Mouse (Mus musculus) heart, adult 11 months (tissue): Measurements from ENCODE around the gene Jdp2.

Experiments
- DNase-seq: peaks from one replicate; pipeline ENCODE4 v3.0.0; 2022

Gene Jdp2

DNA sequence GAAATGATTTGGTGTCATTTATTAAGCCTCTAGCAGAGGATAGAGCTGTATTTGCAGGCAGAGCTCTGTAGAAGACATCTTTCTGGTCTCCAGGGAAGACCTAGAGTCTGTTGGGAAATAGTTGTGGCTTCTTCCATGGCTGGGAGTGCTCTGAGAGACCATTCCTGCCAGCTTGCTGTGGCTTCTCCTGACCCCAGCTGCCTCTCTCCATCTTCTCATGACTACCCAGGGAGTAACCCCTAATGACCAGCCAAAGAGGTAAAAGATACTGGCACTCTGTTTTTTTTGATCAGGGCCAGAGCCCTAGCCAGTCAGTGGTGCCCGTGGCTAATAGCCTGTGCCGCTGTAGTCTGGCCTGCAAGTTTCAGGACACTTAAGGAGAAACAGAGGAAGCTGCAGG, 3.3 kb downstream of the Jdp2 start:
- no peak for DNase-seq

GRCm38 (mm10) chr12:85602811-85603210, 4.0 kb downstream of the Jdp2 start:
- DNase-seq, result no peak

DNA sequence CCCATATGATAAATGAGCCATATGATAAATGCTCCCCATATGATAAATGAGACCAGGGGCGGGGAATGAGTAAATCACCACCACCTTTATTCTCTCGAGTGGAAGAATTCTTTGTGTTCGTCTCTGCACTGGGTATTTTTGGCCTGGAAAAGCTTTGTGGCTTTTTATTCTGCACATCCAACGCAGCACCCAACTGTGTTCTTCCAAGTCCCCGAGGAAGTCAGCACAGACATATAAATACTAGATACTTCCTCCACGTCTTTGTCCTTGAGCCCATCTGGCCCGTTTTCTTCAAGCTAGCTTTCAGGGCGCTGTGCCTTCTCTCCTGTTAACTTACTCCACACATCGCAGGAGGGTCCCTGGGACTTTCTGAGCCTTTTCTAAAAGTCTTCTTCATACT, 4.9 kb downstream of the Jdp2 start:
- DNase-seq, result no peak

DNA sequence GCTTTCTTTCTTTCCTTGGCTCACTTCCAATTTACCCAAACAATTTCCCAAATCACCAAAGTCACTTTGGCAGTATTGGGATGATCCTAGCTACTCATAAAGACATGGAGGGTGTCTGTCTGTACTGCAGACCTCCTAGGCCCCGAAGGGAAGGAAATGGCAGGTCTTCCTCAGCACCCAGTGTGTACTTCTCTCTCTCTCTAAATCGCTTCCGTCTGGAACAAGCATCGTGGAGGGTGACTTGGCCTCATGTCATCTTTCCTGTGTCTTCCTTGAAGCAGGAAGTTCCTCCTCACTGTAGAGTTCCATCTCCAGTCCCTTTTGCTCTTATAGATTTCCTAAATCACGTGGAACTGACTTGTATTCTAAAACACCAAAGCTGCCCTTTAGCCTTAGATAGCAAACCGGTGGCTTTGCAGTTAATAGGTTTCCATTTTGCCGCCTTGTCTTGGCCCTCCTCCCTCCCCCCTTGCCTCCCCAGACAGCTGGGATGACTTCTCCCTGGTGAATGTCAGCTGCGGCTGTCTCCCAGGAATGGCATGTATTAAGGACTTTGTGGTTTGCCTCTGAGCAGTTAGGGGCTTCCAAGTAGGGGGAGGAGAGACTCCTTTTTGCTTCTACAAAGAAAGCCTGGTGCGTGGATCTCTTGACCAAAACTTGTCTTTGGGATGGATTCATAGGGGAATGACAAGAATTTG, 5.6 kb downstream of the Jdp2 start:
- peak; percentile 93 for DNase-seq

DNA sequence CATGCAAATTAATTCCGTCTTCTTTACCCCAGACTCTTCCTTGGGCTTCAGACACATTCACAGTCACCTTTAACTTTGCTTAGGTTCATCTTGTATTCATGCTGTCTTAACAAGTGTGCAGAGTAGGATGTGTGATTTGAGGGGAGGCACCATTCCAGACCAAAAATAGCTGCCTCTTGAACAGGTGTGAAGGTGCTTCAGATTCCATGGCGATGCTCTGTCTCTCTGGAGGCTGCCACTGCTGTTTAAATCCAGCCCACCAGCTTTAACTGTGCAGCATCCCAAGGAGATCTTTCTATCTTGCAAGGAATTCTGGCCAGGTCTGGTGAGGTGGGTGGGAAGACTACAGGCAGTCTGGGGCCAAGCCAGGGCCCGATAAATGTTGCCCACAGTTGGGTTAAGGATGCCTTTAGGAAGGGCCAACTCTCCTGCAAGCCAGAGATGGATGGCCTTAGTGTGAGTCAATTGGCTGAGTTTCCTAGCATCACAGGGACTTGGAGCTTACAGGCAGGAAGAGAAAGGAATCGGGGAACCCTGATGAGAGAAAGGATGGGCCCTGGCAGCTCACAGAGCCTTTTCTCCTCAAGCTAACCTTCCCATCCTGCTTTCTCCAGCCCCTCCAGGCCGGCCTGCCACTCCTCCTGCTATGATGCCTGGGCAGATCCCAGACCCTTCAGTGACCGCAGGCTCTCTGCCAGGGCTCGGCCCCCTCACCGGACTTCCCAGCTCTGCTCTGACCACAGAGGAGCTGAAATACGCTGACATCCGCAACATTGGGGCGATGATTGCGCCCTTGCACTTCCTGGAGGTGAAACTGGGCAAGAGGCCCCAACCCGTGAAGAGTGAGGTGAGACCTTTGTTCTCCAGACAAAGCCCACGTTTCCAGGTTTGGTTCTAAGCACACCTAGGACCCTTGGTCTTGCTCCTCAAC, 9.0 kb downstream of the Jdp2 start:
- peak; percentile 94 for DNase-seq

- DNase-seq, result no peak
Measured at GRCm38 (mm10) chr12:85610167-85610566, 11.3 kb downstream of the Jdp2 start.

DNA sequence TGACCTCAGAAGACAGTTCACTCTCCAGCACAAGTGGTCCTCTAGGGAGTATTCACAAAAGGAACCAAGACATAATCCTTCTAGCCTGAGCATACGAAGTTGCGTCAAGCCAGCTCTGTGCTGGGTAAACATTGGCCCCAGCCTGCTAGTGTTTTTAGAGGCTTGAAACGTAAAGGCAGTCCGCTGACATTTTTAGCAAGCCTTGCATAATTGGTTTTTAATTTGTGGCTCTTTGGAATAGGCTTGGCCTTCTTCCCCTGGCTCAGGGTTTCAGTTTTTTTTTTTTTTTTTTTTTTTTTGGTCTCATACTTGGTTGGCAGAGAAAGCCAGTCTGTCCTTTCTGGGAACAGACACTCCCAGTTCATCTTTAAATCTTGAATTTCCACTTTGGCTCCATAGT, 15.3 kb downstream of the Jdp2 start:
- DNase-seq, result no peak

DNA sequence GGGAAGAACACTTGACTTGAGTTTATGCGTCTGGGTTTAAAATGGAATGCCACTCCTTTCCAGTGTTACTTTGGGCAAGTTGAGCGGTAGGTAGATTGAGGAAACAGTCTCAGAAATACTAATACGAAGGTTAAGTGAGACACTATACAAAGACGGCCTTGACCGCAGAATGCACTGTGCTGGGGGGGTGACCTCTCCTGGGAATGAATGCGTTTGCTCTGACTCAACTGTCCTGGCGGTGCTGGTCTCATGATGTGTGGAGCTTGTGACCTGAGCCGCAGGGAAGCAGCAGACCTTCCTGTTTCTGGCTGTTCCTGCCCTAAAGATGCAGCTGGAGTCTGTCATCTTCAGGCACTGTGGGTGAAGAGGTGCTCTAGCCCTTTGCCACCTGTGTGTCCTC, 16.7 kb downstream of the Jdp2 start:
- no peak for DNase-seq

DNA sequence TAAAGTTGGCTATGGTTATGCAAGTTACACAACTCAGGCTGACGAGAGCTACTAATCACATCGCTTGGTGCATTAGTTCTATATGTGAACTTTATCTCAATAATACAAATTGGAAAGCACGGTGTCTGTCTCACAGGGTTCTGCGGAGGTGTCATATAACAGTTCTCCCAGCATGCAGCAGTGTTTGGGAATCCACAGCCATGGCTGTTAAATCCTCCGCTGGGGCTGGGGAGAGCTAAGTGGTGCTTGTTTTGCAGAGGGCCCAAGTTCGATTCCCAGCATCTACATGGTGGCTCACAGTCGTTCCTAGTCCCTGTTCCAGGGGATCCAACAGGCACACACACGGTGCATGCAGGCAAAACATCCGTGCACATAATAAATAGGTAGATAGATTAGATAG, 19.1 kb downstream of the Jdp2 start:
- no peak for DNase-seq

DNA sequence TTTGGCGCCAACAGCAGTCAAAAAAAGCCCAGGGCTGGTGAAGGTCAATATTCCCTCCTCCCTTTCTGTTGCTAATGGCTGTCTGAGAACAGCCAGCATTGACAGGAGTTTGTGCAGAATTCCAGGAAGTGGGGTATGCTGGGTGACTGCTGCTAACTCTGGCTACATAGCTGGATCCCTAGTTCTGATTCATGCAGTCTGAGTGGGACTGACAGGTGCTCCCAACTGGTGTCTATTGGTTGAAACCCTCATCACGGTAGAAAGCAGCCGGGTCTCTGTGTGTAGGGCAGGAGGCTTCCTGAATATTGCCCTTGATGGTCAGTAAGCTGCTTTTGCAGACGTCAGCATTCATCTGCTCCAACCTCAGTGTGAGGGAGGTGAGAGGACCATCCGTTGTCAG, 19.6 kb downstream of the Jdp2 start:
- no peak for DNase-seq

DNA sequence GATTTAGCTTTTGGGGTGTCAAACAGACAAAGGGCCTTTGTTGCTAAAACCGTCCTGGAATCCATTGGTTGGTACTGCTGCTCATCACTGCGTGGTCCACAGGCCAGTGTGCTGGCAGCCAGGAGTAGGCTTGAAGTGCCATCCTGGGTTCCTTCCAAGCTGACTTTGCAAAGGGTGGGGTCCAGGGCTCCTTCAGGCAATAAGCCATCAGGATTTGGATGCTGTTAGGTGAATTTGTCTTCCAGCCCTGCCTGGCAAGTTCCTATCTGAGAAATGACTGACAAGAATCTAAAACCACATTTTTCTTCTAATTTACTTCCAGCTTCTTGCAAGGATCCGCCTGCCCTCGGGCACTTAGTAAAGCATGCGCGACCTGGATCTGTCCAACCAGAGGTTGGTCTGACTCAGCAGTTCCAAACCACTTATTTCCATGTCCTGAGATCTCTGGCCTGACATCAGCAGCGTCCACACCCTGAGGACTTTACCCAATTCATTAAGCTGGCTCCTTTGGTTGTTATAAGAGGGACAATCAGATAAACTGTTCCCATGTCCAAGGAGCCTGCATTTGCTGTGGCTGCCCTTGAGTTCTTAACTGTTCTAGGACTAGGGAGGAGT, 20.6 kb downstream of the Jdp2 start:
- no peak for DNase-seq

DNA sequence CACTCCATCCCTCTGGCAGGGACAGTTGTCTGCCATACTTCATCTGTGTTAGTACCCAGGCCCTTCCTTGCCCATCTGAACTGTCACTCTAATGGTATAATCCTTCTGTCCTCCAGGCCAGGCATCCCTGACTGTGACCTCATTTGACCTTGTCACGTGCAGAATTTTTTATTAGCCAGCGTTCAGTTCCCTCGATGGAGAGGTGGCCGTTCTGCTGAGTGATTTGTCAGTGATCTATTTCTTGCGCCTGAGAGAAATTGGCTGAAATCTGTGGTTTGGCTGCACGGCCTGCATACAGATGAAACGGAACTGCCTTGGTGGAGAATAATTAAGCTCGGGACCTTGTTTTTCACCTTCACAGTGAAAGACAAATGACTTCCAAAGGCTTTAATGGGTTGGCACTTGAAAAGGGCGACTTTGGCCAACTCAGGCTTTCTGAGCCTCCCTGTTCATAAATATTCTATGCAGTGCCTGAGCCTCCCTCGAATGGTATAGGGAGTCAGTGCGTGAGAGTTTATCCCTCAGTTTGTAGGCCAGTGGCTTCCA, 21.1 kb downstream of the Jdp2 start:
- DNase-seq, result no peak

DNA sequence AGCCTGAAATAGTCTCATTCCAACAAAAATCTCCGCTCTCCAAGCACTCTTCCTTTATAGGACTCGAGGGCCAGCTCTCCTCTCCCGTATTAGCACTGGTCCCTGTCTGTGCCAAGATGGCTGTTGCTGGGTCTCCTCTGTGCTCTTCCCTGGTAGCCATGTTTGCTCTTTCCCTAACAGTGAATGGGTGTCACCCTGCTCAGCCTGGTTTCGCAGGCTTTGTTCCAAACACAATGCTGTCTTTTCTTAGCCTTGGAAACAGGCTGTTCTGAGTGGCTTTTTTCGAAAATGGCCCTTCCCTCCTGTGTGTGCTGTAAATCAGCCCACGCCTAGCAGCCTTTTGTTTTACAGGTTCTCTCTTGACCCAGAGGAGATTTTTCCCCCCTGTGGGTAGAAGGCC, 22.2 kb downstream of the Jdp2 start:
- no peak for DNase-seq

- DNase-seq, result no peak
Measured at GRCm38 (mm10) chr12:85621673-85622072, 22.8 kb downstream of the Jdp2 start.

- no peak for DNase-seq
Measured at GRCm38 (mm10) chr12:85623711-85624110, 24.9 kb downstream of the Jdp2 start.

GRCm38 (mm10) chr12:85624652-85625051, 25.8 kb downstream of the Jdp2 start:
- DNase-seq, result no peak

GRCm38 (mm10) chr12:85625852-85626251, 27.0 kb downstream of the Jdp2 start:
- no peak for DNase-seq

DNA sequence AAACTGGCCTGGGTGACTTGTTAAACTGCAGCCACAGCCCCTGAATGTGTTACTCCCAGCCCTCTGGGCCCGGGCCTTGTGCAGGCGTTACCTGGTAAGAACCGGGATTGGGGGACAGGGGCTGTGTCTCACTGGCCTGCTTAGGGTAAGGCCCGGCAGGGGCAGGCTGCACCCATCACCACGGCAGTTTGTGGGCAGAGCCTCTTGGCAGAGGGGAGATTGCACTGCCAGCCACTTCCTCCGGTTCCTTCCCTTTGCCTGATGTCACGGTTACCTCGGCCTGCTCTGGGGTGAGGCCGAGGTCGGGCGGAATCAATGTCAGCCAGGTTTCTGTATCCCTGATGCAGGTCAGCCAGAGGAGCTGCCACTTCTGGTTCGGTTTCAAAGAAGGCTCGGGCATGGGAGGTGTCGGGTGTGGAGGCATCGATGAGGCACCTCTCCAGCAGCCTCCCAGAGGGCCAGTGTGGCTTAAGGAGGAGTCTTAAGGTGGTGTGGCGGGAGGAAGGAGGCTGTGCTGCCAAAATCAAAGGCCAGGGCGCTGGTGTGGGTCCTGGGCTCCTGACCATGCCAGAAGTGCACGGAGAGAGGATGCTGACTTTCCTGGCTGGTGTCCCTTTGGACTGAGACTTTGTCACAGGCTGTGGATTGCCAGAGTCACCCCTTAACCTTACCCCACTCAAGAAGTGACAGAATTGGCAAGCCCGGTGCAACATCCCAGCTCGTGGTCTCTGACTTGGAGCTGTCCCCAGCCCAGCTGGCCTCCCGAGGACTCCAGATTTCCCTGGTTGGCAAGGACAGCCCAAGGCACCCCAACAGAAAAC, 31.0 kb downstream of the Jdp2 start:
- peak; percentile 98 for DNase-seq

DNA sequence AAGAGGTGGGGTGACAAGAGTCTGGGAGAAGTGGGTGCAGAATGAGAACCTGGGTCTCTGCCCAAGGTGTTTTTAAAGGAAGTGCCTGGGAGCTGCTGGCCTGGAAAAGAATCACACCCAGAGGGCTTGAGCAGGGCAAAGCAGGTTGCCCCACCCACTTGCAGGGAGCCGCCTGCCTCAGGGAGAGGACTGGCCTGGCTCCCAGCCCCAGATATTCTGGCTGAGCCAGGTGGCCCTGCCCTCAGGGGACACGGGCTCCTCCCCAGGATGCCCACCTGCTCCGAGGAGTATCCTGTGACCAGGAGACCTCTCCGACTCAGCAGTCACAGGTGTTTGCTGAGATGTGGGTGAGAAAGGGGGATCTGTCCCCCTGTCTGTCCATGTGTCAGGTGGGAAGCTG, 32.4 kb downstream of the Jdp2 start:
- no peak for DNase-seq

DNA sequence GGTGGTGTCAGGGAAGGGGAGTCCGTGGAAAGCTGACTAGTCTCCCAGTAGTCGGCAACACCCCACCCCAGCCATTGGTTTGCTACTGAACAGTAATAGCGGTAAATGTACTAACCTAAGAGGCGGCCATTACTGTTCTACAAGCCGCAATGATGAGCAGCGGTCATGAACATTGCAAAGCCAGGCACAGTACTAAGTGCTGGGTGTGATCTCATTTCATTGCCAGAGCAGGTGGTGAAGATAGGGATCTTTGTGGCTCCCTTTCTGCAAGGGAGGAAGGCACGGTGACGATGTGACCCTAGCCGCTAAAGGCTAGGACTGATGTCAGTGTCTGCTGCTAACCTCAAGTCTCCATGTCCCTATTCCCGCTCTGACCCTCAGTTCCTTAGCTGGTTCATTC, 33.5 kb downstream of the Jdp2 start:
- no peak for DNase-seq

DNA sequence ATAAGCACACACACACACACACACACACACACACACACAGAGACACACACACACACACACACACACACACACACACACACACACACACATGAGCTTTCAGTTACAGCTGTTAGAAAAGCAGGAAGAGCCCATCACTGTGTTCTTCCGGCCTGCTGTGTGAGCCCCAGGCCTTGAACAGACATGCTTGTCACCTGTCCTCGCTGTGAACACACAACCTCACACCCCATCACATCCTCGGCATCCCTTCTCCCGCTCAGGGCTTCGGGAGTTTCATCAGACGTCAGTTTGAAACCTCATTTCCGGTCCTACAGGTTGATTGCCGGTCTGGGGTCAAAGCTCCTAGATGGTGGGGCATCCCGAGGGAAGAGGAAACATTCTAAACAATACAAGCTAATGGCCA, 39.1 kb downstream of the Jdp2 start:
- no peak for DNase-seq

GRCm38 (mm10) chr12:85638541-85639325, 39.9 kb downstream of the Jdp2 start:
- DNase-seq, result no peak
